Mouse (Mus musculus): Measurements from ENCODE around the gene Tfe3.
"Not testable (repeated sequence)": the region's sequence is repeated elsewhere in the genome, so short reads cannot be mapped to it uniquely, and the experiment has no call there.

The Tfe3 gene

DNA sequence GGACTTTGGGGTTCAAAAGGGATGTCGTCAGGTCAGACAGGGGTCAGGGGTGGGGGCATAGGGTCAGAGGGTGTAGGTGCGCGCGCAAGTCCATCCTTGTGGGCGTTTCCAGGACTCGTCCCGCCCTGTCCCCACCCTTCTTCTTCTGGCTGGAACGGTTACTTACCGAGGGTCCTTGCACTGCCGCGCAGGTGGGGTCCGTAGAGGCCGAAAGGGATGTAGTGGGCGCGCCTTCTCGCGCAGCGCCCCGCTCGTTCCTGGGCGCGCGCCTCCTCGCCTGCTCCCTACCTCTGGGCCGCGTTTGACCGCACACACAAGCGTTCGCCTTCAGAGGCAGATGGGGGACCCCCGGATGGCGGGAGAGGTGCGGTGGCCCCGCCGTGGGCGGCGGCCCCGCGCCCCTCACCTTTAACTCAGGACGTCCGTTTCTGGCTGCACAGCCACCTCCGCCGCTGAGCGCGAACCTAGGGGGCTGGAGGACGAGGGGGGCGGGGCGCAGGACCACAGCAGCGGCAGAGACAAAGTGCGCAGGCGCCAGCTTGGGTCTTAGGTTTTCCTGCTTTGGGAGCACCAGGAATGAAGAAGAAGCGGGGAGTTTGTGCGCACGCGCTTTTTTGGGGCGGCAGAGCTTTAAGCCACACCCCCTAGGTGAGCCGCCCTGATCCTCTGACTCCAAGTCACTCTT, 11.8 kb upstream of the Tfe3 start, which contains the start of gene Ccdc120:
Ccdc120 (minus strand) TSS at position 474 of the 685 bp plus-strand sequence.
- DNase-seq (ENCODE audit: extremely low read depth, low read depth): no peak

DNA sequence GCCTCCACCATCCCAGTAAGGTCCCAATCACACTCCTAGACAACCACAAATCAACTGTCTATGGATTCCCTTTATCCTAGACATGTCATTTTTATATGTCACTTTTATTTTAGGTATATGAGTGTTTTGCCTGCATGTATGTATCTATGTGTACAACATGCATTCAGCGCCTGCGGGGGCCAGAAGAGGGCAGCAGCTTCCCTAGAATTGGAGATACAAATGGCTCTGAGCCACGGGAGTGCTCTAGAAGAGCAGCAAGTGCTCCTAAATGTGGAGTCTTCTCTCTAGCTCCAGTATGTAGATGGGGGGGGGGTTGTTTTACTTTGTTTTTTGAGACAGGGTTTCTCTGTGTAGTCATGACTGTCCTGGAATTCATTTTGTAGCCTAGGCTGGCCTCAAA, 8.7 kb upstream of the Tfe3 start:
- DNase-seq (ENCODE audit: extremely low read depth, low read depth): not testable (repeated sequence)

DNA sequence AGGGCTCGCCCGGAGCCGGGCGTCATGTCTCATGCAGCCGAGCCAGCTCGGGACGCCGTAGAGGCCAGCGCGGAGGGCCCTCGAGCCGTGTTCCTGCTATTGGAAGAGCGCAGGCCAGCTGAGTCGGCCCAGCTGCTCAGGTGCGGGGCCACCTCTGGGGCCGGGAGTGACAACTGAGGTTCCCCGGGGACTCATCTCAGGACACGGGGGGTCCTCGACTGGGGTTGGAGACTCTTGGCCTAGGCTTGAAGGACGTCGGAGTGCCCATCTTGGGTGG, 499 bp downstream of the Tfe3 start:
- DNase-seq (ENCODE audit: extremely low read depth, low read depth): no peak

DNA sequence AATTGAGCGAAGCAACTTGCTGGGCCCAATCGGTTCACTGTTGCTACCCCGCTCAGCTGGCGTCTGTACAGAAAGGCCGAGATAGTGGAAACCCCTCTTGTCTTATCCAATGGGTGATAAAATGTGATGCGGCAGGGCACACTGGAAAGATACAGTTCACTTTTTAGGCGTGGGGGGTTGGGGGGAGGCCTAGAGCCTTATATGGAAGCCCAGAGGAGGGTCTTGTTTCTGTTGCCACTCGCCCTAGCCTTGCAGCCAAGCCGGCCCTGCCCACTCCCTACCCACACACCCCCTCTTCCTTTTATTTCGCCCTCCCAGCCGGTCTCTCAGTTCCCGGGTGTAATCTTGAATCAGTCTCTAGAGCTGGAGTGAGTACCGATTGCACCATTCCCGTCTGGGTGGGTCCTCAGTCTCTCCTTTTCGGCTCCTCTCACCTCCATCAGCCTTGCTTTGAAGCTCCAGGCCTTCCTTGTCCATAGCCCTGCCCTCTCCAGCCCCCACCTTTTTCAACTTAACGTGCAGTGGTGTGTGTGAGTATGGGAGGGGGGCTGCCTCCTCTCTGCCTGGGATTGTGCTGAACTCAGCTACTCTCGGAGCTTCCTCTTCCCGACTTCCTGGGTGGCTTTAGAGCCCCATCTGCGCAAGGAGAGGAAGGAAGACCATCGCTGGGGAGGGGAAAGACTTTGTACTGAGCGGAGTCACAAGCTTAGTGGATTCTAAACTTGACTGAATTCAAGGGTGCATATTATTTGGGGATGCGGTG, 1.5 kb downstream of the Tfe3 start:
- peak; percentile 74 for DNase-seq (ENCODE audit: extremely low read depth, low read depth)

DNA sequence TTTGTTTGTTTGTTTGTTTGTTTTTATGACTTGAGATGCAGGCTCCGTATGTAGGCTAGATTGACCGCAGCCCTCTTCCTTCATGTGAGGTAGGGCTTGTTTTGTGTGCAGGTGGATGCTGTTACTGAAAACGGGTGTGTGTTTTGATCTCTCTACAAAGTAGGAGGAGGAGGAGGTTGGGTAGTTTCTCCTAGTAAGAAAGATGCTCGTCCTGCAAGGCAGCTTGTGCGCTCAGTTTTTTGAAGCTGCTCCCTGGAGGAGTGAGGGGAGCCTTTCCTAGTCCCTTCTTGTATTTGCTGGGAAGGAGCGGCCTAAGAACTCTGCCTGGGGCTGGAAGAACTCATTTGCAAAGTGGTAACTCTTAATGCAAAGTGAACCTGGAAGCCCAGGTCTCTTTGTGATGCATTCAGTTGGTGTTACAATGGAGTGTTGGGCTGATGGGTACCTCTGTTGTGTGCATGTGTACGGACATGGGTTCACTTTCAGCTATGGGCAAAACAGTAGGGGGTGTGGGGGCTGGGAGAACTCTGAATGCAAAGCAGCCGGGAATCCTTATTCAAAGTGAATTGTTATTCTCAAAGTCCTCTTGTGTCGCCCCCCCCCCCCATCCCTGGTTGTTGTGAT, 2.4 kb downstream of the Tfe3 start:
- DNase-seq (ENCODE audit: extremely low read depth, low read depth): no peak

DNA sequence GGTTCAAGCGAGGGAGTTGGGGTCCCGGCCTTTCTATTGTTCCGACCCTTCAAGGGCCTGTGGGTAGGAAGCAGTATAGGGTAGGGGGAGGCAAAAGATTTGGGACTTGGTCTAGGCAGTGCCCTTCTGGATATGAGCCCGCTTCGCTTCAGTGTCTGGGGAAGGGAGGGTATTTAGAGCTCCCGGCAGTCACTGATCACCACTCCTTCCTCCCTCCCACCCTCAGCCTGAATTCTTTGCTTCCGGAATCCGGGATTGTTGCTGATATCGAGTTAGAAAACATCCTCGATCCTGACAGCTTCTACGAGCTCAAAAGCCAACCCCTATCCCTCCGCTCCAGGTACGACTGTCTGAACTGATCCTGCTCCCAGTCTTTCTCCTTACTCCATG, 2.9 kb downstream of the Tfe3 start:
- no peak for DNase-seq (ENCODE audit: extremely low read depth, low read depth)

DNA sequence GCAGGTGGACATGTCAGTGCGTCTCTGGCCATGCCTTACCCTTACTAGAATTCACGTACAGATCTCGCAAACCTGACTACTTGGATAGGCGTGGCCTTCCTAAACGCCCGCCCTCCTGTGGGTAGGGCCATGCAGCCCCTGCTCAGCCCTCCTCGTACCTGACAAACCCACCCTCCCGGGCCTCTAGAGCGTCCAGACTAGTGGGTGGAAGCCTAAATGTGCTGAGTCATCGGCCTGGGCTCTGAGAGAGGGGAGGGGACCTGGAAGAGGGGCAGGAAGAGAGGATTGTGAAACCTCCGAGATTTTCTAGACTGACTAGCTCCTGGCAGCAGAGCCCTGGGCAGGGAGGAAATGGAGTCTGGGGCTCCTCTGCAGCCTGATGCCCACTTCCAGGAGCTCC, 3.4 kb downstream of the Tfe3 start:
- DNase-seq (ENCODE audit: extremely low read depth, low read depth): no peak

DNA sequence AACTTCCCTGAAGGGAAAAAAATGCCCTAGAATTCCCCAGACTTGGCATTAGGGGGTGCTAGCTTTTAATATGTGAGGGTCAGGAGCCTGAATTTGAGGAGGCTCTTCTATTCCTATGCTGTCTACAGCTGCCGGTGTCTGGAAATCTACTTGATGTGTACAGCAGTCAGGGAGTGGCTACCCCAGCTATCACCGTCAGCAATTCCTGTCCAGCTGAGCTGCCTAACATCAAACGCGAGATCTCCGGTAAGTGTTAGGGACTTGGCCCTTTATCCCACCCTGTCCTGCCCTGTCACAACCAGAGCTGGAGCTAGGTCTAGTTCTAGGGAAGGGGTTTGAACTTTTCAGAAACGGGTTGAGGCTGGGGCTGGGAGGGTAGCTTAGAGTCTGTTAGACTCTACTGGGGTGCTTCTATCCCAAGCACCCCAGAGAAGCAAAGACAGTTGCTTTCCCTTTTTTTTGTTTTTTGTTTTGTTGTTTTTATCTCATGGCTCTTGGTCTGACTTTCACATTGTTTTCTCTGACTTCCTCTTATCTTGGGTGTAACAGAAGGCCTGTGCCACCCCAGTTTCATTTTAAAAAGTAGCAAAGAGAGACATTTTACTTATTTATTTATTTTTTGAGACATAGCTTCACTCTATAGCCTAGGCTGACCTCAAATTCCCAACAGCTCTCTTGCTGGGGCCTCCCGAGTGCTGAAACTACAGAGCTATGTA, 7.1 kb downstream of the Tfe3 start:
- DNase-seq (ENCODE audit: extremely low read depth, low read depth): no peak

DNA sequence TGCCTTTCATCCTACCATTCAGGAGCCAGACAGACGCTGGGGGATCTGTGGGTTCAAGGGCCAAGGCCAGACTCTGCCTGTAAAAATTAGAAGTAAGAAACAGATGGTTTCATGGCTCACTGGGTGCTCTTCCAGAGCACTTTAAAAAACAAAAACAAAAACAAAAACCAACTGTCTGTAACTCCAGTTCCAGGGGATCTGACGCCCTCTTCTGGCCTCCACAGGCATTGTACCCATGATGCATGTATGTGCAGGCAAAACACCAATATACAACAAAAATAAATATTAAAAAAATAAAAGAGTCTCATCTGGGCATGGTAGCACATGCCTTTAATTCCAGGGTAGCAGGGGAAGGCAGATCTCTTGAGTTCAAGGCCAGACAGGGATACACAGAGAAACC, 10.4 kb downstream of the Tfe3 start:
- no peak for DNase-seq (ENCODE audit: extremely low read depth, low read depth)

DNA sequence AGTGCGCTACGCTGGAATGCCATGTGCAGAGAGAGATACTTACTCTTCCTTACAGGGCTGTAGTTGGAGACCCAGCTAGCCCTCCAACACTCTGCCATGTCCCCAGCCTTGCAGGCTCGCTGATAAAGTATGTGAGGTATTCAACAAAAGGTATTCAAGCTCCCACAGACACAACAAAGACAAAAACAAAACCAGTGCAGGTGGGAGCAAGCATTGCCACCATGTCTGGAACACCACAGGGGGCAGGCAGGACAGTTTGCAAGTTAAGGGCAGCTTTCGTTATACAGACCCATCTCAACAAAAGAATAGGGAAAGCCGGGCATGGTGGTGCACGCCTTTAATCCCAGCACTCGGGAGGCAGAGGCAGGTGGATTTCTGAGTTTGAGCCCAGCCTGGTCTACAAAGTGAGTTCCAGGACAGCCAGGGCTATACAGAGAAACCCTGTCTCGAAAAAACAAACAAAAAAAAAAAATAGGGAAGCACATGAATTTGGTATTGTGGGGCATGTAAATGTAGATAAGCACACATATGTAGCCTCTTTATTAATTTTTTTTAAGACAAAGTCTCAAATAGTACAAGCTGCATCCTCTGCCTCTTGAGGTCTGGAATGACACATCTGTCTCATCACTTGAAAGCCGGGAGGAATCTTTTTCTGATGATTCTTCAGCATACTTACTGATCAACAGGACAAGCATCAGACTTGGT, 13.3 kb downstream of the Tfe3 start:
- no peak for DNase-seq (ENCODE audit: extremely low read depth, low read depth)

DNA sequence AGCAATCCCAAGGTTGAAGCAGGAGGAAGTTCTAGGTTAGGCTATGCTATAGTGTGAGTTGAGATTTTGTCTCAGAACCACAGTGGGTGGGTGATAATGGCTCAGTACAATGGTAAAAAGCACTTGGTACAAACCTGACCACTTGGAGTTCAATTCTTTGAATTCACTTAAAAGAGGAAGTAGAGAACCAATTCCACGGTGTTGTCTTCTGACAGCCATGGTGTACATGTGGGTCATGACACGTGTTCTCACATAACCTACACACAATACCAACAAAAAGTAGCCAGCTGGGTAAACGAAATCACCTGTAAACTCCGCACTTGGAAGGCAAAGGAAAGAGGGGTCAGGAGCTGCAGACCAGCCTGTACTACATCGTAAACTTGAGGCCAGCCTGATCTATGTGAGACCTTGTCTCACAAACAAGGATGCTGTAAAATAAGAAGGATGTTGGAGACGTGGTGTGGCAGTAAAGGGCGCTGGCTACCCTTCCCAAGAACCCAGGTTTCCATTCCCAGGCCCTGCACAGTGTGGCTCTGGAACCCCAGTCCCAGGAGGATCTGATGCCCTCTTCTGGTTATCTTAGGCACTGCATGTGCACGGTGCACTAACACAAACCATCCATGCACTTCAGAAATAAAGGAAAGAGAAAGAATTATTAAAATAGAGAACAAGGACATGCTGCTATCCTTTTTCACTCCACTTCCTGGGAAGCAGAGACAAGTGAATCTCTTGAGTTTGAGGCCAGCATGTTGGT, 14.1 kb downstream of the Tfe3 start:
- DNase-seq (ENCODE audit: extremely low read depth, low read depth): peak; percentile 74

DNA sequence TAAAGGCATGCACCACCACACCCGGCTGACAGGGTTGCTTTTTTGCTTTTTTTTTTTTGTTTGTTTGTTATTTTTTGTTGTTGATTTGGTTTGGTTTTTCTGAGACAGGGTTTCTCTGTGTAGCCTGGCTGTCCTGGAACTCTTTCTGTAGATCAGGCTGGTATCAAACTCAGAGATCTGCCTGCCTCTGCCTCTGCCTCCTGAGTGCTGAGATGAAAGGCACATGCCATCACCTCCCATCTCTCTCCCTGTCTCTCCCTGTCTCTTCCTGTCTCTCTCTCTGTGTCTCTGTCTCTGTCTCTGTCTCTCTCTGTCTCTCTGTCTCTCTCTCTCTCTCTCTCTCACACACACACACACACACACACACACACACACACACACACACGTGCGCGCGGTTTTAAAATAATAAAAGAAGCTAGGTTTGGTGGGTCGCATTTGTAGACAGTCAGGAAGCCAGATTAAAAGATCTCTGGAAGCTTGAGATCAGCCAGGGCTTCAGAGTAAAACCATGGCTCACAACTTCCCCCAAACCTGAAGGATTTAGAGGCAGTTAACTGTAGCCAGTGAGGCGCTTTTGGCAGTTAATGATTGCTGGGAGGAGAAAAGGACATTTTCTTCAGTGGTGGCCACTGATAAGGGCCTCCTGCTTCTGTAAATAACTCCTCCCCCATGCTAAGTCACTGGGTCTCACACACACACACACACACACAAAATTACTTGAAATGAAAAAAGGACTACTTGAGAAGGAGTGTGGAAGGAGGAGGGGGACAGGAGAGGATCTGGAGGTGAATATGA, 16.3 kb downstream of the Tfe3 start:
- peak; percentile 96 for DNase-seq (ENCODE audit: extremely low read depth, low read depth)

DNA sequence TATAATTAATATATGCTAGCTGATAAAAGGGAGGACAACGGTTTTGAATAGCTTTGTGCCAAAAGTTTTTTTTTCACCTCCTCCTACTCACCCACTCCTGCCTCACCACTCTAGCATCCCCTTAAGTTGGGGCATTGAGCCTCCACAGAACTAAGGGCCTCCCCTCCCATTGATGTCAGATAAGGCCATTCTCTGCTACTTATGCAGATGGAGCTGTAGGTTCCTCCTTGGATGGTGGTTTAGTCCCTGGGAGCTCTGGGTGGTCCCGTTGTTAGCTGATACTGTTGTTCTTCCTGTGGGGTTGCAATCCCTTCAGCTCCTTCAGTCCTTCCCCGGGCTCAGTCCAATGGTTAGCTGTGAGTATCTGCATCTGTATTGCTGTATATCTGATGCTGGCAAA, 16.9 kb downstream of the Tfe3 start:
- DNase-seq (ENCODE audit: extremely low read depth, low read depth): peak; percentile 77

DNA sequence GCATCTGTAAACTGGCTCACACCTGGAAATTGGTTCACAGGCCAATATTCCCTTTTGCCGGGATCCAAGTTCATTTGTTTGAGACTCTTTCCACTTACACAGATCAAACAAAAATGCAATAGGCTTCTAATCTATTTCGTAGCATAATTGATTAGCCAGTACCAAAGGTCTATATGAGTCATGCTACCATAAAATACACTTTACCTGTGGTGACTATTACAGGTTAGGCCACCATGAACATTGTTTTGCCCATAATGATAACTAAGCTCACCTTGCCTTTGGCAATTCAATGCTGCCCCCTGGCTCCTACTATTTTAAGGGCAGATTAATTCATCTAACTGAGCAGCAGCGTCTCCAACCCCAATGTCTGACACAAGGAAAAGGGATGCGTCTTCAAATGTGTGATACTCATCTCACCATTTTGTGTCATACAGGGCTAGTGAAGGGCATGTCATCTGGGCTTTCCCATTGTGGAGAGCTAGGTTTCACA, 20.3 kb downstream of the Tfe3 start:
- DNase-seq (ENCODE audit: extremely low read depth, low read depth): no peak

DNA sequence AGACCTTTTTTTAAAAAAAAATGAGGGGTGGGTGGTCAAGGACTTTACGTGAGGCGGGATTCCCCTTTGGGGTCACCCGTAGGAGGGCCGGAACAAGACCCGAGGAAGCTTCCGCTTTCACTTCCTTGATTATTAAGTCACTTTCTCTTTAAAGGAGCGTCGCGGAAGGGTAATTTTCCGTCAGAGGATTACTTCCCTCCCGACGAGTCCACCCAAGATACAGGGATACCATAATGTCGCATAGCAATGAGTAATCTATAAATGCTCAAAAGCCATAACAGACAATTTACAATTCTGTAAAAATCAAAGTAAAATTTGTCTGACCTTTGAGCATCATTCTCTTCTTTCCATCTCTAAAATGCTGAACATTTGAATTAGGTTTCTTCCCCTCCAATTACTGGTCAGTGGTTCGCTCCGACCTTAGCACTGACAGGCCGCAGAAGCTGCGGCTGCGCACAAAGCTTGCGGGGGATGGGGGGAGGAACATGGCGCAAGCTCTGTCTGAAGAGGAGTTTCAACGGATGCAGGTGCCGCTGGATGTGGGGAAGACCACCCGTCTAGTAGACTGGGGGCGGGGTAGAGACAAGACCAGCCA, 27.3 kb downstream of the Tfe3 start, which contains the start of gene Gripap1:
Gripap1 (plus strand) TSS at position 224 of the 595 bp plus-strand sequence.
- peak; percentile 99 for DNase-seq (ENCODE audit: extremely low read depth, low read depth)

DNA sequence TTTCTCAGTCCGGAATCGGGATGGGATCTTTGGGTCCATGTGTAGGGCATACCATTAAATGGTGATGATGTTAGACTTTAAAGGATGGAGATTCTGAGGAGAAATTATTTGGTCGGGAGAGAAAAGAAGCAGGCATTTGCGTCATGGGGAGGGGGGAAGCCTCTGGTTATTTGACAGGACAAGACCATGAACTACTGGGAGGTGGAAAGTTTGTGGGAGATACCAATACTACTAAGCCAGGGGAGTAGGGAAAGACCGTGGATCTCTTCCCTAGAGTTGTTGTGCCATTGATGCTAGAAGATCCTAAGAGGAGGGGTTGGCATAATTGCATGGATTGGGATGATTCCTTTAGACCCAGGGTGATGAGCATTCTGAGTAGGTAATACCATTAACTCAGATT, 27.9 kb downstream of the Tfe3 start:
- no peak for DNase-seq (ENCODE audit: extremely low read depth, low read depth)

DNA sequence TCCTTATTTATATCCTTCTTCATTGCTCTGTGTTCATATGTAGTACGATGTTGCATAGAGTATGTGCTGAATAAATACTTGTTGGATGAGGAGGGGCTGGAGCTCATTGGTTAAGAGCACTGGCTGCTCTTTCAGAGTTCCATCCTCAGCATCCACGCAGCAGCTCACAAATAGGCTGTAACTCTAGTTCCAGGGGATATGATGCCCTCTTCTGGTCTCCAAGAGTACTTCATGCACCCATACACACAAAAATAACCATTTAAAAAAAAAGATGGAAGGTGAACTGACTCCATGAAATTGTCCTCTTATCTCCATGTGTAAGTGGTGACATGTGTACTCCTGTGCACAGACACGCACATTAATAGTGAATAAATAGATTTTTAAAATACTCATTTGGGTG, 31.0 kb downstream of the Tfe3 start:
- DNase-seq (ENCODE audit: extremely low read depth, low read depth): no peak

DNA sequence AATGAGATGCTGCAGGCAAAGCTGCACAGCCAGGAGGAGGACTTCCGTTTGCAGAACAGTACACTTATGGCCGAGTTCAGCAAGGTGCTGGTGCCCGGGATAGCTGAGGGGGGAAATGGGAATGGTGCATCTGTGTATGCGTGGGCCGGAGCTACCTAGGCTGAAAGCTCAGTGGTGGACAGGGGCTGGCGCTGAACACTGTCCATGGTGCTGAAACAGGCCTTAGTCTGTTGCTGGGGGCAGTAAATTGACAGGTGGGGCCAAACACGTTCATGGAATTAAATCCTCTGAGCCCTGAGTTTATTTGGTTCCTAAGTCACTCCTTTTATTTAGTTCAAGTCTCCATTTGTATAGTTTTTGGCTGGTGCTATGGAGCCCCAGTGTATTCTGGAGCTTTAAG, 32.7 kb downstream of the Tfe3 start:
- no peak for DNase-seq (ENCODE audit: extremely low read depth, low read depth)

DNA sequence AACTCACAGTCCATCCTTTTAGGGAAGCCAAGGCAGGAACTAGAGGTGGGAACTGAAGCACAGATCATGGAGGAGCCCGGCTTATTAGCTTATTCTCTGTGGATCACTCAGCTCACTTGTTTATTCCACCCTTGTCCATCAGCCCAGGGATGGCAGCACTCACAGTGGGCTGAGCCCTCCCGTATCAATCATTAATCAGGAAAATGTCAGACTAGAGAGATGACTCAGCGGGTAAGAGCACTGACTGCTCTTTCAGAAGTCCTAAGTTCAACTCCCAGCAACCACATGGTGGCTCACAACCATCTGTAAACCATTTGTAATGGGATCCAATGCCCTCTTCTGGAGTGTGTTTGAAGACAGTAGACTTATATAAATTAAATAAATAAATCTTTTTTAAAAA, 35.0 kb downstream of the Tfe3 start:
- no peak for DNase-seq (ENCODE audit: extremely low read depth, low read depth)
